Mouse (Mus musculus) cortical plate, adult 2 months (tissue): ENCODE measurements at regions not wholly inside any gene's neighbourhood (a gene's known extent, or its start where the extent isn't known, plus 50 kb on each side); places are given as distances from the start of the nearest gene placed in this dataset.
A peak's percentile ranks its signal among the peaks of the same experiment; 100 is the strongest.

Experiments used
- H3K27ac ChIP-seq: fragments of 200-500 bp; 2 replicates; pipeline ENCODE4 v1.5.1; 2012; ENCODE audit warnings: low read length, control low read depth, inconsistent platforms; ENCODE audit not compliant: insufficient read depth
- H3K4me1 ChIP-seq: fragments of 200-500 bp; 2 replicates; pipeline ENCODE4 v1.6.1; 2011; ENCODE audit warnings: low read length; ENCODE audit not compliant: control insufficient read depth, insufficient read depth
- H3K4me3 ChIP-seq: fragments of 200-500 bp; 2 replicates; pipeline ENCODE4 v1.5.1; 2011; ENCODE audit warnings: mild to moderate bottlenecking, low read length, control low read depth; ENCODE audit not compliant: insufficient read depth
- CTCF ChIP-seq: fragments of 200-500 bp; IDR thresholded peaks from 2 replicates; pipeline ENCODE4 v1.5.1; 2011; ENCODE audit warnings: mild to moderate bottlenecking, control low read depth, low read length; ENCODE audit not compliant: insufficient read depth; ENCODE audit errors: extremely low read depth
- POLR2A ChIP-seq: fragments of 200-500 bp; IDR thresholded peaks from 2 replicates; pipeline ENCODE4 v1.6.1; 2011; ENCODE audit warnings: mild to moderate bottlenecking, low read length, control low read depth; ENCODE audit not compliant: insufficient read depth; ENCODE audit errors: extremely low read depth

DNA sequence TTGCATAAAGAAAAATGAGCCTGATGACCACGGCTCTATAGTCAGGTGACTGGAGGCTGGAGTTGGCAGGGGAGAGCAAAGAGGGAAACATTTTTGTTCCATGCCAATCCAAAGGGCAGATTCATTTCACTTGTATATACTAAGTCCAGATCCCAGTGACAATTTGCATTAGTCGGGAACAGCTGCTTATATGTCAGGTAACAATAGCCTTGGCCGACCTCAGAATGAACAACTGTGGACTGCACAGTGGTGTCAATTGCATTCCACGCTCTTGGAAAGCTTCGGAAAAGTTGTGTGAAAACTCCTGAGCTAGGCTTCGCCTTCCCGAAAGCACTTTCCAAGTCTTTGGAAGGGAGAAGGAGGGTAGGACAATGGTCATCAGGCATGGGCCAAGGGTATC, 419.8 kb upstream of the Smarca2 start:
- no peak for TF ChIP-seq CTCF

DNA sequence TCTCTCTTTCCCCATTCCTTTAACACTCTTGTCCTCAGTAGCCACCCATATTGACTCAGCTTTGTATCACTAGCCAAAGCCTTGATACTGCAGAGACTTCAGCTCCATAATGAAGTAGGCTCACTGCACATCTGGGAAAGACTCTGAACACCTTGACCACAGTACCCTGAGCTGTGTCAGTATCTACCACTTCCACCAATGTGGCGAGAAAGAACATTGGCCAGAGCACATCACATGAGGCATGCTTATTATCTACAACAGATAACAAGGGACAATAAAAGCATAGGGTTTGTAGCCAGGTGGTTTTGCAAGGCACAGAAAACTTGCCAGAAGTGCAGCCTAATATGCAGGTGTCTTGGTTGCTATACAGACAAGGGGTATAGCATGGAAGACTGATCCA, 414.0 kb upstream of the Smarca2 start:
- TF ChIP-seq POLR2A (no peak), CTCF (no peak)
- no peak overlapping the region for H3K4me3 ChIP-seq
- no peak overlapping the region for H3K27ac ChIP-seq

More for the DNA sequence above, 419.8 kb upstream of the Smarca2 start:
- H3K4me3 ChIP-seq, result no peak overlapping the region
- no peak overlapping the region for H3K27ac ChIP-seq
- H3K4me1 ChIP-seq, result no peaks in the 10 kb centered on the region

GRCm38 (mm10) chr19:26193664-26194063, 411.2 kb upstream of the Smarca2 start:
- TF ChIP-seq POLR2A (no peak), CTCF (peak; percentile 52)
- H3K4me1 ChIP-seq, result no peaks in the 10 kb centered on the region

More for the DNA sequence above, 414.0 kb upstream of the Smarca2 start:
- no peaks in the 10 kb centered on the region for H3K4me1 ChIP-seq

DNA sequence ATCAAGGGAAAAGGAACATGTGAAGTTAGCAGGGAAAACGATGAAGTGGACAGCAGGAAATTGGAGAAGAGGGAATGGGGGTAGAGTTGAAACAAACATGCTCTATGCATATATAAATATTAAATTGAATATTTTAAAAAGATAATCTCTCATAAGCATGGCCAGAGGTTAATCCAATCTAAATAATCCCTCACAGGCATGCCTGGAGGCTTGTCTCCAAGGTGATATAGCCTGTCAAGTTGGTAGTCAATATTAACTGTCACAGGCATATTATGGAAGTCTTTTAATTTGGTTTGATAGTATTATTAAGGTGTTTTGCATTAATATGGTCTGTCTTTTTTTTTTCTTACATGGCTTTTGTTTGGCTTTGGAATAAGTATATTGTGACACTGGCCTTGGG, 396.1 kb upstream of the Smarca2 start:
- Histone ChIP-seq H3K27ac (no peak overlapping the region), H3K4me1 (no peaks in the 10 kb centered on the region), H3K4me3 (no peak overlapping the region)
- TF ChIP-seq CTCF (no peak), POLR2A (no peak)

More at GRCm38 (mm10) chr19:26193664-26194063, 411.2 kb upstream of the Smarca2 start:
- Histone ChIP-seq H3K4me3 (no peak overlapping the region), H3K27ac (no peak overlapping the region)

DNA sequence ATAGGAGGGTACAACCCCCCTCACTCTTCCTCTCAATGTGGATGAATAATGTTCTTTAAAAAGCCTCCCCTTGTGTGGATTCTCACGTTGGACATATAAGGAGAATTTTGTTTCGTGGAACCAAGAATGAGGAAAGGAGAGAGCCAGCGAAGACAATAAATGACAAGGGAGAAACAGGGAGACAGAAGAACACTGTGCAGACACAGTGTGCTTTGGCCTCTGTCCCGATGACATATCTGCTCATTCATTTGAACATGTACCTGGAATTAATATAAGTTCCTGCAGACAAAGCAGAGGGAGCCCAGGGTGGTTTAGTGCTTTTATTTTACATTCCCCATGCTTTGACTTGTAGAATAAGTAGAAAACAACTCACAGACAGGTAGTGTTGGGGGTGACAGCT, 370.3 kb upstream of the Smarca2 start:
- H3K4me3 ChIP-seq, result no peak overlapping the region

GRCm38 (mm10) chr19:26244067-26244466, 360.8 kb upstream of the Smarca2 start:
- H3K4me1 ChIP-seq, result no peaks in the 10 kb centered on the region
- TF ChIP-seq CTCF (no peak), POLR2A (no peak)
- H3K27ac ChIP-seq, result no peak overlapping the region
- H3K4me3 ChIP-seq, result no peak overlapping the region

More for the DNA sequence above, 370.3 kb upstream of the Smarca2 start:
- H3K27ac ChIP-seq, result no peak overlapping the region
- TF ChIP-seq CTCF, result no peak
- no peak for TF ChIP-seq POLR2A
- no peaks in the 10 kb centered on the region for H3K4me1 ChIP-seq

DNA sequence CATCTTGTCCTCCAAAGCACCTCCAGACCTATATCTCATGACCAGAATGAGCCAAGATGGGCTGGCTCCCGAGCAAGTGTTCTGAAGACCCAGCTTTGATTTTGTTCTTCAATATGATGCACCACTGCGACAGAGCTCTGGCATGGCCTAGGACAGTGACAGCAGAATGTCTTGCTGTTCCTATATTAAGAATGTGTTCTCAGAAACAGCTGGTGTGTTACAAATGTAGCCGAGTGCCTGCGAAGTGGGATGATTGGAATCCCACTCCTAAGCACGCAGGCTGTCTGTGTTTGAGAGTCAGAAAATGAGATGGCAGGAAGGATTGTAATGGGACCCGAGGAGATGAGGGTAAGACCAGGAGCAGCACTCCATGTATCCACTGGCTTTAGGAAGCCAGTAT, 355.1 kb upstream of the Smarca2 start:
- no peaks in the 10 kb centered on the region for H3K4me1 ChIP-seq
- H3K27ac ChIP-seq, result no peak overlapping the region
- H3K4me3 ChIP-seq, result no peak overlapping the region
- TF ChIP-seq CTCF (no peak), POLR2A (no peak)

- TF ChIP-seq POLR2A, result no peak
- TF ChIP-seq CTCF, result no peak
- no peak overlapping the region for H3K4me3 ChIP-seq
- H3K27ac ChIP-seq, result no peak overlapping the region
- H3K4me1 ChIP-seq, result no peaks in the 10 kb centered on the region
Observed at GRCm38 (mm10) chr19:26258677-26259076, 346.2 kb upstream of the Smarca2 start.

DNA sequence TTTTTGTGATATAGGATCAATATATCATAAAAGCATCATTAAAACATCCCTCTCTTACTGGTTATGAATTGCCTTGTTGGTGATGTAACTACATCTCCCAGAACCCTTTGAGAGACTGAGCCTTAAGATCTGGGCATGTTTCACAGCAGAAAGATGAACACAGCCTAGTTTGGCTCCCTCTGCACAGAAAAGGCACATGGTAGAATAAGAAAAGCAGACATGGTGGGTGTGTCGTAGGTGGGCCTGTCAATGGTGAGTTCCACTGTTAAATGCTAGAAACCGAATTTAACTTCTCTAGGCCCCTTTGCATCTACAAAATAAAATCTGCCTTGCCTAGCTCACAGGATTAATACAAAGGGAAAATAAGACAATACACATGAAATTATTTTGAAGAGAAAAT, 343.3 kb upstream of the Smarca2 start:
- no peak overlapping the region for H3K4me3 ChIP-seq
- no peak for TF ChIP-seq POLR2A
- no peak for TF ChIP-seq CTCF
- no peak overlapping the region for H3K27ac ChIP-seq
- H3K4me1 ChIP-seq, result no peaks in the 10 kb centered on the region

DNA sequence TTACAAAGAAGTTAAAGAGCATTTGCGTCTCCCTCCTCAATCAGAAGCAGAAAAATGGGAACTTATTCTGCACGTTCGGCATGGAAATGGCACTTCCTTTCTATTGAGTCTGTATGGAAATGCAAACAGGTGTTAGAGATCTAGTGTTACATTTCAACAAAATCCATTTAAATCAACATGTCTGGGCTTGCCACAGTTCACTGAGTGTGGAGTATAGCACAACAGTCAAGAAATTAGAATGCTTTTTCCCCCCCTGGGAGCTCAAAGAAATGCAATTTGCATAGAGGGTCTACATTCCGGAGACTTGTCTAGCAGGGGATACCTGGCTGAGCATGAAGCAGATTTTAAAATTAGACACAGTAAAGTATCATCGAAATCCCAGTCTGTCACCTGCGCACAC, 308.5 kb upstream of the Smarca2 start:
- H3K27ac ChIP-seq, result no peak overlapping the region
- H3K4me3 ChIP-seq, result no peak overlapping the region
- TF ChIP-seq CTCF (no peak), POLR2A (no peak)
- H3K4me1 ChIP-seq, result no peaks in the 10 kb centered on the region

GRCm38 (mm10) chr19:26308477-26309135, 296.2 kb upstream of the Smarca2 start:
- no peak overlapping the region for H3K27ac ChIP-seq
- no peaks in the 10 kb centered on the region for H3K4me1 ChIP-seq
- no peak overlapping the region for H3K4me3 ChIP-seq
- no peak for TF ChIP-seq CTCF
- no peak for TF ChIP-seq POLR2A
